Mouse (Mus musculus) NIH3T3 (cell line): ENCODE measurements around the gene Btg3.

Experiments used
- DNase-seq: peaks from one replicate; pipeline ENCODE4 v3.0.0-alpha.2; 2012; ENCODE audit warnings: low read depth

The Btg3 gene

GRCm38 (mm10) chr16:78301183-78301830 is 75.7 kb downstream of the Btg3 start, which contains the start of gene Cxadr:
Cxadr (plus strand) TSS chr16:78301489.
- DNase-seq, result no peak

- no peak for DNase-seq
Measured at GRCm38 (mm10) chr16:78296114-78296513, 80.9 kb downstream of the Btg3 start.

- no peak for DNase-seq
Measured at GRCm38 (mm10) chr16:78295601-78296000, 81.4 kb downstream of the Btg3 start.

- DNase-seq, result no peak
Measured at GRCm38 (mm10) chr16:78294606-78295275, 82.3 kb downstream of the Btg3 start.

- DNase-seq, result no peak
Measured at GRCm38 (mm10) chr16:78294051-78294450, 82.9 kb downstream of the Btg3 start.

GRCm38 (mm10) chr16:78283231-78283630 is 93.8 kb downstream of the Btg3 start:
- no peak for DNase-seq
